Mouse (Mus musculus) testis, adult 2 months (tissue): ENCODE results near the gene Ces3b.

Source experiments
- CTCF ChIP-seq: fragments of 200-500 bp; IDR thresholded peaks from 2 replicates; pipeline ENCODE4 v1.5.1; 2012; ENCODE audit warnings: low read depth, mild to moderate bottlenecking, inconsistent platforms, low read length, moderate library complexity; ENCODE audit not compliant: control insufficient read depth, insufficient read depth, insufficient replicate concordance
- POLR2A ChIP-seq: fragments of 200-500 bp; IDR thresholded peaks from 2 replicates; pipeline ENCODE4 v1.6.1; 2012; ENCODE audit warnings: low read depth, mild to moderate bottlenecking, inconsistent platforms, low read length, moderate library complexity; ENCODE audit not compliant: control insufficient read depth

DNA sequence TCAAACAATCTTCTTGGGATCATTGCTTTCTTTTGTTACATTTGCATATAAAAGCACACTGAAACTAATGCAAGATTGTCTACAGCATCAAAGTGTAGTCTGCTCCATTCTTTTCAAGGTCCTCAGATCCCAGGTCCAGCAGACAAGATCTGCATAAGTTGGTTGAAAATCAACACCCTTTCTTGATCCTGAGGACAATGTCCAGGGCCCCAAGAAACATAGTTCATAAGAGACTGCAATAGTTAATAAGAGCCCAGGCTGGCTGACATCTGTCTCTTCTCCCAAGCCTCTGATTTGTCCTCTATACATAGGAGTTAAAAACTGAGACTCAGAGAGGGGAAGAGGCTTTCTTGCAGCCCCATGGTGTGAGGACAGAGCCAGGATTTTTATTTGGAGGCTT lies 14.6 kb upstream of the Ces3b start:
- no peak for TF ChIP-seq CTCF
- no peak for TF ChIP-seq POLR2A
